Mouse (Mus musculus): ENCODE measurements around the gene Kif1a. TPM values are rescaled to one million over a fixed set of nuclear protein-coding genes. Genes with fewer than 3 reads are reported as not detected.

Kif1a gene
- polyA plus RNA-seq, 1 experiment: 0.16 TPM

DNA sequence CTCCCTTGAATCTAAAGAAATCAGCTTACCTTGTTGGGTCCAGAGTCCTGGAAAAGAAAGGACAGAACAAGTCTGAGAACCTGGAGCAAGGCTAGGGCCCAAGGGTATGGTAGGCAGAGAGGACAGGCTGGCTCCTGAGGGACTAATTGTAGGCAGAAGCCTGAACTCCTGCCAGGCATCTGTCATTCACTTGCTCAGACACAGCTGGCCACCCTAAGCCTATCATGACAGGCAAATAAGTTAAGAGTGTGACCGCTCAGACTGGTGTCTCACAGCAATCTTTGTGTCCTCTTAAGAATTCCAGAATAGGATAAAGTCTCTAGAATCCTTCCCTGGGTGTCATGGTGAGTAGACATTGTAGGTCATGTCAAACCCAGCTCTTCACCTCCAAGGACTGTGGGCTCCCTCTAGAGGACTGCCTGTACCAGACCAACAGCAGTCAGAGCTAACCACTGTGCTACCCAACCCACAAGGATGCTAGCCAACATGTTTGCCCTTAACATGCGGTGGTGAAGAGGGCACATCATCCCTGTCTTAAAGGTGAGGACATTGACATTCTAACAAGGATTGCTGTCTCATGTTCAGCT, 29.4 kb downstream of the Kif1a start:
- TF ChIP-seq GATA1 (IDR thresholded peaks at IDR 0.05; ENCODE audit: low read length): no peak
- no peak for TF ChIP-seq TAL1 (IDR thresholded peaks at IDR 0.05; ENCODE audit: low read length)
- Histone ChIP-seq H3K27me3 (ENCODE audit: control insufficient read depth) (peaks cover 3% of the 10 kb centered on the region; the same call in 1 of the 2 replicates), H3K4me3 (replicated peaks) (no peak overlapping the region), H3K9me3 (ENCODE audit: control insufficient read depth, low read length) (no peaks in the 10 kb centered on the region), H3K4me1 (ENCODE audit: control insufficient read depth) (no peaks in the 10 kb centered on the region), H3K36me3 (ENCODE audit: control insufficient read depth) (no peaks in the 10 kb centered on the region)

DNA sequence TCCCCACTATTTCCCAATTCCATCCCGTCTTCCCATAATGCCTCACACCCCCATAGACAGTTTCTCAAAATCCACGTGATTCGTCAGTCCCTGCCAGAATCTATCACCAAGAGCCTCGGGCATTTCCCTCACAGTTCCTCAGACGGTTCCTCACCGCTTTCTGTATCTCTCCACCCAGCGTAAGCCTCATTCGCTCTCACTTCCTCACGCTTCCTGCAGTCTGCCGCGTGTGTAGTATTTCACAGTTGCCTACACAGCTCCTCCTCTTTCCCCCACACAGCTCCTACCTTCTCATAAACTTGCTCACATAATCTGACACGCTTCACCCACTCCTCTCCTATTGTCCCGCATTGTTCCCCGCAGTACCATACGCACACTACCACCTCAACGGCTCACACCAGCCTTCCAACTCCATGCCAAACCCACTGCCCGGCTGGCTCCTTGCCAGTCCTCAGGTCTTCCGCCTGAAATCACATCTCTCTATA, 30.2 kb downstream of the Kif1a start:
- H3K9me3 ChIP-seq (ENCODE audit: control insufficient read depth, low read length): no peaks in the 10 kb centered on the region
- H3K36me3 ChIP-seq (ENCODE audit: control insufficient read depth): no peaks in the 10 kb centered on the region
- H3K4me1 ChIP-seq (ENCODE audit: control insufficient read depth): no peaks in the 10 kb centered on the region
- peaks cover 3% of the 10 kb centered on the region; the same call in 1 of the 2 replicates for H3K27me3 ChIP-seq (ENCODE audit: control insufficient read depth)
- TF ChIP-seq GATA1 (IDR thresholded peaks at IDR 0.05; ENCODE audit: low read length) (no peak), TAL1 (IDR thresholded peaks at IDR 0.05; ENCODE audit: low read length) (no peak)
- H3K4me3 ChIP-seq (replicated peaks): no peak overlapping the region

DNA sequence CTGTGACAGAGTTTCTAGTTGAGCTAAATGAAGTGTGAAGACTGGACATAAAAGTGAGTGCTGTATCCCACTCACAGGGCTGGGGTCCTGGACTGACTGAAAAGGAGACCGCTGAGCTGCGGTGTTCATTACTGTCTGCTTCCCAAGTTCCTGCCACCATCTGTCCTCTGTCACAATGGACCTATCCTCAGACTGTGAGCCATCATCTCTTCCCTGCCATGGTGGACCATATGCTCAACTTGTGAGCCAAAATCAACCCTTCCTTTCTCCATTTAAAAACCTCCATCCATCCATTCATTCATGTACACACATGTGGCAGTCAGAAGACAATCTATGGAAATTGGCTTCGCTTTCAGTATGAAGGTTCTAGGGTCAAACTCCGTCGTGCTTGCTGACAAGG, 30.9 kb downstream of the Kif1a start:
- H3K27me3 ChIP-seq (ENCODE audit: control insufficient read depth): peaks cover 3% of the 10 kb centered on the region; the same call in 1 of the 2 replicates
- no peaks in the 10 kb centered on the region for H3K4me1 ChIP-seq (ENCODE audit: control insufficient read depth)
- H3K9me3 ChIP-seq (ENCODE audit: control insufficient read depth, low read length): no peaks in the 10 kb centered on the region
- H3K36me3 ChIP-seq (ENCODE audit: control insufficient read depth): no peaks in the 10 kb centered on the region
- H3K4me3 ChIP-seq (replicated peaks): no peak overlapping the region
- TF ChIP-seq GATA1 (IDR thresholded peaks at IDR 0.05; ENCODE audit: low read length) (no peak), TAL1 (IDR thresholded peaks at IDR 0.05; ENCODE audit: low read length) (no peak)

DNA sequence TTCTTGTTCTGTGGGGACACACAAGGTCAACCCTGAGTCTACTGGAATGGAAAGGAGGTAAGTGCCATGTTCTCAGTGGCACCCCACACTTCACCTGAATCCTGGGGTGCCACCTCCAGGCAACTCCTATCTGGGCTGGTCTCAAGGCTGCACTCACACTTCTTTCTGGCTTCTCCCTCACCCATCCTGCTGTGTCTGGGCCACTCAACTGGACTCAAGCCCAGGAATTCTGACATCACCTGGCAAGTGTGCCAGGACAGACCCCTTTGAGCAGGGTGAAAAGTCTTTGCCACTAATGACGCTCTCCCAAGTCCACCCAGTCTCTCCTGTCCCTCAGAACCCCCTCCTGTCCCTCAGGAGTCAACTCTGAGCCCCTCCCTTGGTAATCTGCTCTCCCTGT, 33.2 kb downstream of the Kif1a start:
- no peaks in the 10 kb centered on the region for H3K9me3 ChIP-seq (ENCODE audit: control insufficient read depth, low read length)
- H3K27me3 ChIP-seq (ENCODE audit: control insufficient read depth): peaks cover 3% of the 10 kb centered on the region; the same call in 1 of the 2 replicates
- H3K4me3 ChIP-seq (replicated peaks): no peak overlapping the region
- H3K36me3 ChIP-seq (ENCODE audit: control insufficient read depth): no peaks in the 10 kb centered on the region
- TF ChIP-seq TAL1 (IDR thresholded peaks at IDR 0.05; ENCODE audit: low read length) (no peak), GATA1 (IDR thresholded peaks at IDR 0.05; ENCODE audit: low read length) (no peak)
- H3K4me1 ChIP-seq (ENCODE audit: control insufficient read depth): no peaks in the 10 kb centered on the region

DNA sequence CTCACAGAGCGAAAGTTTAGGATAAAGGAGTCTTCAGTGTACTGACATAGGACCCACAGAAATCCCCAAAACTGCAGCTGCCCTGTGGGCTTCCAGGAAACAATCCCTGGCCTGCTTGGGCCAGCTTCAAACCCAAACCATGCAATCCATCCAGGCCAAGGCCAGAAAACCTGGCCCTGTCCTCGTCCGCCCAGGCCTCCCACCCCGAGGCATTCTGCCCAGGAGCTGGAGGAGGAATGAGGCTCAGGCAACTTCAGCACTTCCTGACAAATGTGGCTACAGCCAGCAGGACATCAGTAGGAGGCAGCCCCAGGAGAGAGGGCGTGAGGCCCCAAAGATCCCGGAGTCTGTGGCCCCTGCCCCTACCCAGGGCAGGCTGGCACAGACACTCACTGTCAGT, 36.1 kb downstream of the Kif1a start:
- no peaks in the 10 kb centered on the region for H3K36me3 ChIP-seq (ENCODE audit: control insufficient read depth)
- H3K27me3 ChIP-seq (ENCODE audit: control insufficient read depth): no peaks in the 10 kb centered on the region
- no peaks in the 10 kb centered on the region for H3K9me3 ChIP-seq (ENCODE audit: control insufficient read depth, low read length)
- no peak overlapping the region for H3K4me3 ChIP-seq (replicated peaks)
- TF ChIP-seq GATA1 (IDR thresholded peaks at IDR 0.05; ENCODE audit: low read length): no peak
- TF ChIP-seq TAL1 (IDR thresholded peaks at IDR 0.05; ENCODE audit: low read length): no peak
- no peaks in the 10 kb centered on the region; the same call in 1 of the 2 replicates for H3K4me1 ChIP-seq (ENCODE audit: control insufficient read depth)

DNA sequence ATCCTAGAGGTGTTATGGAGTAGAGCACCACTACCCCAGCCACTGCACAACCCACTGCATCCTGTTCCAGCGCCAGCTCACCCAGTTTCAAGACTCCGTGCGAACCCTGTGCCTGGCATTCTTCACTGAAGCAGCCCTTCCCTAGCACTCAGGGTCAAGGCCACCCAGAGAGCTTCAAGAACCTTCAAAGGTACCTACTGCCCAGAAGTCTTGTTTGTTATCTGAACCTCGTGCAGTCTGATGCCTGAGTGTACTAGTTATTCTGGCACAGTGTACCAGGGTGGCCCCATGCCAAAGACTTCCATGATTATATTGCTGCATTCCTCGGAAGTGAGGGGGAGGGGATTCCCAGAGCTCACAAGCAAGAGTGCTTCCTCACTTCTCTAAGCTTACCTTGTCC, 38.1 kb downstream of the Kif1a start:
- Histone ChIP-seq H3K36me3 (ENCODE audit: control insufficient read depth) (no peaks in the 10 kb centered on the region), H3K9me3 (ENCODE audit: control insufficient read depth, low read length) (no peaks in the 10 kb centered on the region), H3K4me3 (replicated peaks) (no peak overlapping the region), H3K27me3 (ENCODE audit: control insufficient read depth) (no peaks in the 10 kb centered on the region), H3K4me1 (ENCODE audit: control insufficient read depth) (no peaks in the 10 kb centered on the region; the same call in 1 of the 2 replicates)
- no peak for TF ChIP-seq TAL1 (IDR thresholded peaks at IDR 0.05; ENCODE audit: low read length)
- no peak for TF ChIP-seq GATA1 (IDR thresholded peaks at IDR 0.05; ENCODE audit: low read length)

DNA sequence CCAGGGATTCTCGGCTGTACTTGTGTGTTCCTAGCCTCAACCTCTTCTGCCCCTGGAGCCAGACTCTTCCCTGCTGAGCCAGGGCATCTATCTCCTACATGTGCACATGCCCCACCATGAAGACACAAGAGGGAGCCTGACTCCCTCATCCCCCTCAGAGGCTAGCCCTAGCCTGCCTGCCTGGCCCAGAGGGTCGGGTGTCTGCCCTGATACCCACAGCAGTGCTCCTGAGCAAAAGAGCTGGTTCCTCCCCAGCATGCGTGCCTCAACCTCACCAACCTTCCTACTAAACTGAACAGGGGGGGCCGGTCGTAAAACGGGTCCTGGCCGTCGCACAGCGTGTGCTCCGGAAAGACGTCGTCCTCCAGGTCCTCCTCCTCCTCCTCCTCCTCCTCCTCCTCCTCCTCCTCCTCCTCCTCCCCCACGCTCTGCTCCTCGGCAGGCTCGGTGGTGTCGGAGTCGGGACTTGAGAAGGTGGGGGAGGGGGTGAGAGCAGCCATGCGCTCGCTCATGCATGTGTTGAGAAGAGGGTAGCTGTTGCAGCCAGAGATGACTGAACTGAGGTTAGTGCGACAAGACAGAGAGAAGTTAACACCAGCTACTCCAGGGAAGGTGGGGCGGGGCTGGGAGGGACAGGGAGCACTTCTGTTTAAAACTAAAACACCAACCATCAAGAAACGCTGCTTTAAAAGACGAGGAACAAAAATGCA, 50.5 kb downstream of the Kif1a start:
- Histone ChIP-seq H3K4me1 (ENCODE audit: control insufficient read depth) (peaks cover 26% of the 10 kb centered on the region), H3K9me3 (ENCODE audit: control insufficient read depth, low read length) (no peaks in the 10 kb centered on the region), H3K27me3 (ENCODE audit: control insufficient read depth) (peaks cover 7% of the 10 kb centered on the region), H3K4me3 (replicated peaks) (no peak overlapping the region), H3K36me3 (ENCODE audit: control insufficient read depth) (no peaks in the 10 kb centered on the region)
- TF ChIP-seq TAL1 (IDR thresholded peaks at IDR 0.05; ENCODE audit: low read length) (no peak), GATA1 (IDR thresholded peaks at IDR 0.05; ENCODE audit: low read length) (no peak)

DNA sequence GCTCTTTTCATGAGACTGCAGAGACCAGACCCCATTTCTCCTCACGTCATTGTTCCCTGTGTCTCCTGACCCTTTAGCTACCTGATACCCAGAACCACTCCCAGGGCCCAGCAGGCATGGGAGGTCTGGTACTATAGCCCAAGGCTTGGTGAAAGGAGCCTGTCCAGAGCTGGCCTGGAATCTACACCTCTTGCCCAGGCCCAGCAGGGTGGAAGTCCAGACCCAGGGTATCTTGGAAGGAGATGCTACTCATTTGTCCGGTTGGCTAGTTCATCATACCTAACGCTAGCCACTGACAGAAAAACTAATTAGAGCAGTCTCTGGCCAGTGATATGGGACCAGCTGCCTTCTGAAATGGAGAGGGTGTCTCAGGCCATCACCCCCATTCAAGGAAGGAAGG, 51.7 kb downstream of the Kif1a start:
- Histone ChIP-seq H3K27me3 (ENCODE audit: control insufficient read depth) (peaks cover 7% of the 10 kb centered on the region), H3K36me3 (ENCODE audit: control insufficient read depth) (no peaks in the 10 kb centered on the region), H3K9me3 (ENCODE audit: control insufficient read depth, low read length) (no peaks in the 10 kb centered on the region), H3K4me3 (replicated peaks) (no peak overlapping the region), H3K4me1 (ENCODE audit: control insufficient read depth) (peaks cover 27% of the 10 kb centered on the region)
- TF ChIP-seq TAL1 (IDR thresholded peaks at IDR 0.05; ENCODE audit: low read length) (no peak), GATA1 (IDR thresholded peaks at IDR 0.05; ENCODE audit: low read length) (no peak)

DNA sequence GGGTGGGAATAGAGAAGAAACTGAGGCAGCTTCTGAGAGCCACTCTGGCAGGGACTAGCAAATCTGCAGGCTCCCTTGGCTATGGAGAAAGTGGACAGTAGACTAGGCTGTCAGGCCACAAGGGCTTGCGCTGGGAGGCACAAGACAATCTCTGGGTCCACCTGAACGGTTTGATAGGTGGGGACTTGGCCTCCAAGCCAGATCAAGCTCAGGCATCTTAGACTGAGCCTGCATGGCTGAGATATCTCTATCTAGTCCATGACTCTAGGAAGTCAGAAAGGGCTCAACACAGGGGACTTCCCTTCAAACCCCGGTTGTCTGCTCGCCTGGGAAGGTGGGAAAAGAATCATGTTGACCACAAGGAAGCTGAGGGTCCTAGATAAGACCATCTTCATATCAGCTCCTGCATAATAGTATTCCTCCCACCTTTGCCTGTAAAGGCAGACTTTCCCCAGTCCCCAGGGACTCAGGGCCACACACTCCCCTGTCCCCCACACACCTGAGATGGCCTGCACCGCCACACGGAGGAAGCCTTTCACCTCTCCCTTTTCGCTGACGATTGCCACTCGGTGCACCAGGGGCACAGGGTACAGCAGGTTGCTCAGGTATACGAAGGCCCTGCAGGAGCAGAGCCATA, 55.5 kb downstream of the Kif1a start:
- Histone ChIP-seq H3K27me3 (ENCODE audit: control insufficient read depth) (peaks cover 7% of the 10 kb centered on the region), H3K36me3 (ENCODE audit: control insufficient read depth) (no peaks in the 10 kb centered on the region), H3K9me3 (ENCODE audit: control insufficient read depth, low read length) (no peaks in the 10 kb centered on the region), H3K4me3 (replicated peaks) (no peak overlapping the region), H3K4me1 (ENCODE audit: control insufficient read depth) (peaks cover 32% of the 10 kb centered on the region)
- peak; percentile 39 for TF ChIP-seq GATA1 (IDR thresholded peaks at IDR 0.05; ENCODE audit: low read length)
- peak; percentile 56; the same call in 2 of the 3 replicates for TF ChIP-seq TAL1 (IDR thresholded peaks at IDR 0.05; ENCODE audit: low read length)

All from erythroblast, embryonic 14.5 days (primary cell).